Mouse (Mus musculus) heart, embryonic 10.5 days (tissue): ENCODE data around the gene Bag6. TPM values are rescaled to one million over a fixed set of nuclear protein-coding genes. Genes with fewer than 3 reads are reported as not detected.

Source experiments
- DNase-seq: peaks from one replicate; pipeline ENCODE4 v3.0.0-alpha.2; 2017; ENCODE audit warnings: low spot score
- H3K27ac ChIP-seq: fragments of 300-500 bp; sonication (generic); 2 replicates; pipeline ENCODE4 v1.5.1; 2016; ENCODE audit warnings: mild to moderate bottlenecking
- H3K27me3 ChIP-seq: fragments of 300-500 bp; sonication (generic); 2 replicates; pipeline ENCODE4 v1.6.1; 2016; ENCODE audit warnings: mild to moderate bottlenecking; ENCODE audit not compliant: poor library complexity, insufficient read depth, severe bottlenecking
- H3K36me3 ChIP-seq: fragments of 300-500 bp; sonication (generic); 2 replicates; pipeline ENCODE4 v1.6.1; 2016; ENCODE audit warnings: mild to moderate bottlenecking, moderate library complexity
- H3K4me1 ChIP-seq: fragments of 300-500 bp; sonication (generic); 2 replicates; pipeline ENCODE4 v1.6.1; 2016; ENCODE audit warnings: mild to moderate bottlenecking
- H3K4me3 ChIP-seq: fragments of 300-500 bp; sonication (generic); 2 replicates; pipeline ENCODE4 v1.5.1; 2016; ENCODE audit warnings: mild to moderate bottlenecking, moderate library complexity
- H3K9me3 ChIP-seq: fragments of 300-500 bp; sonication (generic); 2 replicates; pipeline ENCODE4 v1.6.1; 2016; ENCODE audit warnings: mild to moderate bottlenecking, moderate library complexity
- WGBS: fragments of 180-500 bp; shearing (Covaris S2); methylation state at CpG from one replicate; pipeline ENCODE4 v1.1.7; 2016; 5-methylcytosine and 5-hydroxymethylcytosine counted together
- polyA plus RNA-seq: library from polyadenylated mRNA; unstranded; fragments of >200 nt; fragmentation: Nextera tagmentation; extraction: Ambion mirVana; gene quantifications from 2 replicates; pipeline ENCODE4 v1.2.1, GENCODE M21; 2016

Bag6 gene
- polyA plus RNA-seq, 1 experiment from 2014 or later = 65.5 TPM

GRCm38 (mm10) chr17:35139269-35139668, 4.3 kb downstream of the Bag6 start:
- H3K36me3 ChIP-seq = peaks cover 65% of the 10 kb centered on the region
- 89% methylated on average over 3 of the region's 3 CpGs for WGBS
- H3K4me3 ChIP-seq = no peak overlapping the region
- no peaks in the 10 kb centered on the region for H3K9me3 ChIP-seq
- peaks cover 12% of the 10 kb centered on the region; the same call in 1 of the 2 replicates for H3K4me1 ChIP-seq
- DNase-seq = no peak
- no peak overlapping the region for H3K27ac ChIP-seq
- H3K27me3 ChIP-seq = no peaks in the 10 kb centered on the region

- H3K27me3 ChIP-seq = no peaks in the 10 kb centered on the region
- WGBS = 71% methylated on average over 16 of the region's 16 CpGs
- H3K4me1 ChIP-seq = peaks cover 12% of the 10 kb centered on the region; the same call in 1 of the 2 replicates
- peaks cover 78% of the 10 kb centered on the region for H3K36me3 ChIP-seq
- no peaks in the 10 kb centered on the region for H3K9me3 ChIP-seq
- H3K4me3 ChIP-seq = no peak overlapping the region
- no peak for DNase-seq
- H3K27ac ChIP-seq = no peak overlapping the region
Observed at GRCm38 (mm10) chr17:35140490-35140996, 5.6 kb downstream of the Bag6 start.

GRCm38 (mm10) chr17:35141971-35142370, 7.0 kb downstream of the Bag6 start:
- 0 out of 2 replicates have a peak, but pooled peaks cover 4% of the 10 kb centered on the region for H3K4me1 ChIP-seq
- WGBS = 92% methylated on average over 6 of the region's 6 CpGs
- H3K27ac ChIP-seq = no peak overlapping the region
- no peak overlapping the region for H3K4me3 ChIP-seq
- peaks cover 92% of the 10 kb centered on the region for H3K36me3 ChIP-seq
- H3K27me3 ChIP-seq = no peaks in the 10 kb centered on the region
- no peak for DNase-seq
- H3K9me3 ChIP-seq = no peaks in the 10 kb centered on the region

GRCm38 (mm10) chr17:35146139-35146538, 11.2 kb downstream of the Bag6 start:
- H3K27ac ChIP-seq = no peak overlapping the region
- no peak for DNase-seq
- peaks cover 98% of the 10 kb centered on the region for H3K36me3 ChIP-seq
- H3K4me3 ChIP-seq = no peak overlapping the region
- H3K9me3 ChIP-seq = no peaks in the 10 kb centered on the region
- no peaks in the 10 kb centered on the region for H3K4me1 ChIP-seq
- no peaks in the 10 kb centered on the region for H3K27me3 ChIP-seq
- WGBS = 87% methylated on average over 5 of the region's 5 CpGs

GRCm38 (mm10) chr17:35147348-35147747, 12.4 kb downstream of the Bag6 start:
- no peak overlapping the region for H3K27ac ChIP-seq
- H3K4me1 ChIP-seq = no peaks in the 10 kb centered on the region
- H3K36me3 ChIP-seq = peaks cover 98% of the 10 kb centered on the region
- no peaks in the 10 kb centered on the region for H3K27me3 ChIP-seq
- H3K9me3 ChIP-seq = no peaks in the 10 kb centered on the region
- H3K4me3 ChIP-seq = no peak overlapping the region
- DNase-seq = no peak
- WGBS = 55% methylated on average over 3 of the region's 3 CpGs

- no peaks in the 10 kb centered on the region for H3K9me3 ChIP-seq
- no peak for DNase-seq
- H3K4me3 ChIP-seq = no peak overlapping the region
- H3K4me1 ChIP-seq = no peaks in the 10 kb centered on the region
- no peak overlapping the region for H3K27ac ChIP-seq
- WGBS = 74% methylated on average over 5 of the region's 5 CpGs
- no peaks in the 10 kb centered on the region for H3K27me3 ChIP-seq
- H3K36me3 ChIP-seq = peaks cover 98% of the 10 kb centered on the region
Observed at GRCm38 (mm10) chr17:35147922-35148639, 13.1 kb downstream of the Bag6 start.

- Histone ChIP-seq H3K27ac (no peak overlapping the region), H3K36me3 (peaks cover 98% of the 10 kb centered on the region), H3K9me3 (no peaks in the 10 kb centered on the region), H3K4me1 (no peaks in the 10 kb centered on the region), H3K4me3 (no peak overlapping the region), H3K27me3 (no peaks in the 10 kb centered on the region)
- DNase-seq = no peak
- WGBS = 97% methylated on average over 4 of the region's 4 CpGs
Observed at GRCm38 (mm10) chr17:35152121-35152520, 17.1 kb downstream of the Bag6 start.

GRCm38 (mm10) chr17:35153077-35153476, 18.1 kb downstream of the Bag6 start:
- Histone ChIP-seq H3K27ac (no peak overlapping the region), H3K4me1 (no peaks in the 10 kb centered on the region), H3K4me3 (no peak overlapping the region), H3K27me3 (no peaks in the 10 kb centered on the region), H3K36me3 (peaks cover 98% of the 10 kb centered on the region), H3K9me3 (no peaks in the 10 kb centered on the region)
- WGBS = 91% methylated on average over 9 of the region's 9 CpGs
- no peak for DNase-seq

- Histone ChIP-seq H3K9me3 (no peaks in the 10 kb centered on the region), H3K36me3 (peaks cover 98% of the 10 kb centered on the region), H3K27ac (no peak overlapping the region), H3K27me3 (no peaks in the 10 kb centered on the region), H3K4me1 (no peaks in the 10 kb centered on the region), H3K4me3 (no peak overlapping the region)
- WGBS = 88% methylated on average over 4 of the region's 4 CpGs
- DNase-seq = no peak
Observed at GRCm38 (mm10) chr17:35153931-35154330, 19.0 kb downstream of the Bag6 start.

GRCm38 (mm10) chr17:35154616-35155015, 19.6 kb downstream of the Bag6 start:
- no peaks in the 10 kb centered on the region for H3K27me3 ChIP-seq
- peaks cover 98% of the 10 kb centered on the region for H3K36me3 ChIP-seq
- no peaks in the 10 kb centered on the region for H3K4me1 ChIP-seq
- no peak overlapping the region for H3K27ac ChIP-seq
- H3K9me3 ChIP-seq = no peaks in the 10 kb centered on the region
- no peak overlapping the region for H3K4me3 ChIP-seq
- 79% methylated on average over 7 of the region's 7 CpGs for WGBS
- DNase-seq = no peak

GRCm38 (mm10) chr17:35155451-35155850, 20.5 kb downstream of the Bag6 start:
- no peak for DNase-seq
- no peaks in the 10 kb centered on the region for H3K4me1 ChIP-seq
- H3K36me3 ChIP-seq = peaks cover 98% of the 10 kb centered on the region
- no peaks in the 10 kb centered on the region for H3K9me3 ChIP-seq
- H3K4me3 ChIP-seq = no peak overlapping the region
- 93% methylated on average over 12 of the region's 12 CpGs for WGBS
- no peaks in the 10 kb centered on the region for H3K27me3 ChIP-seq
- no peak overlapping the region for H3K27ac ChIP-seq

- Histone ChIP-seq H3K27me3 (no peaks in the 10 kb centered on the region), H3K27ac (no peak overlapping the region), H3K9me3 (no peaks in the 10 kb centered on the region), H3K4me3 (no peak overlapping the region), H3K4me1 (0 out of 2 replicates have a peak, but pooled peaks cover 2% of the 10 kb centered on the region), H3K36me3 (peaks cover 100% of the 10 kb centered on the region)
- DNase-seq = no peak
- 92% methylated on average over 33 of the region's 33 CpGs for WGBS
Observed at GRCm38 (mm10) chr17:35156461-35157200, 21.7 kb downstream of the Bag6 start.

GRCm38 (mm10) chr17:35157254-35157653, 22.3 kb downstream of the Bag6 start:
- 89% methylated on average over 8 of the region's 8 CpGs for WGBS
- Histone ChIP-seq H3K9me3 (no peaks in the 10 kb centered on the region), H3K36me3 (peaks cover 100% of the 10 kb centered on the region), H3K27me3 (no peaks in the 10 kb centered on the region), H3K4me1 (peaks cover 4% of the 10 kb centered on the region; the same call in 1 of the 2 replicates), H3K27ac (no peak overlapping the region), H3K4me3 (no peak overlapping the region)
- no peak for DNase-seq
